Mouse (Mus musculus) kidney, adult 2 months (tissue): ENCODE results near the gene Parp12. TPM values are rescaled to one million over a fixed set of nuclear protein-coding genes. Genes with fewer than 3 reads are reported as not detected.

Source experiments
- DNase-seq: peaks from one replicate; pipeline ENCODE4 v3.0.0; 2021
- H3K27ac ChIP-seq: fragments of 200-500 bp; 2 replicates; pipeline ENCODE4 v1.5.1; 2012; ENCODE audit warnings: low read depth, low read length, control low read depth, inconsistent platforms; ENCODE audit not compliant: insufficient read depth
- H3K27me3 ChIP-seq: fragments of 200-500 bp; replicated peaks from 2 replicates; pipeline ENCODE4 v1.6.1; 2012; ENCODE audit warnings: mild to moderate bottlenecking, moderate library complexity, low read length, inconsistent platforms; ENCODE audit not compliant: control insufficient read depth, insufficient read depth
- H3K36me3 ChIP-seq: fragments of 200-500 bp; 2 replicates; pipeline ENCODE4 v1.6.1; 2012; ENCODE audit warnings: mild to moderate bottlenecking, moderate library complexity, low read length, inconsistent platforms; ENCODE audit not compliant: control insufficient read depth, insufficient read depth
- H3K4me1 ChIP-seq: fragments of 200-500 bp; 2 replicates; pipeline ENCODE4 v1.6.1; 2011; ENCODE audit warnings: low read length; ENCODE audit not compliant: control insufficient read depth, insufficient read depth
- H3K4me3 ChIP-seq: fragments of 200-500 bp; 2 replicates; pipeline ENCODE4 v1.5.1; 2011; ENCODE audit warnings: mild to moderate bottlenecking, low read depth, low read length, control low read depth; ENCODE audit not compliant: insufficient read depth
- CTCF ChIP-seq: fragments of 200-500 bp; conservative IDR thresholded peaks from 2 replicates; pipeline ENCODE4 v1.5.1; 2011; ENCODE audit warnings: low read depth, mild to moderate bottlenecking, control low read depth, low read length, moderate library complexity, mixed read lengths; ENCODE audit not compliant: insufficient read depth, insufficient read length
- POLR2A ChIP-seq: fragments of 200-500 bp; IDR thresholded peaks from one replicate; pipeline ENCODE4 v1.6.1; 2011; ENCODE audit warnings: low read depth, low read length, control low read depth
- WGBS: fragments of 180-500 bp; shearing (Covaris S2); methylation state at CpG from one replicate; pipeline ENCODE4 v1.1.7; 2018; 5-methylcytosine and 5-hydroxymethylcytosine counted together
- polyA plus RNA-seq: library from polyadenylated mRNA; depleted of rRNA; stranded (reverse); fragments of >200 nt; gene quantifications from 2 replicates; pipeline ENCODE4 v1.2.3, GENCODE M21; 2012

Gene Parp12
- polyA plus RNA-seq, 1 experiment = 20.1 TPM

DNA sequence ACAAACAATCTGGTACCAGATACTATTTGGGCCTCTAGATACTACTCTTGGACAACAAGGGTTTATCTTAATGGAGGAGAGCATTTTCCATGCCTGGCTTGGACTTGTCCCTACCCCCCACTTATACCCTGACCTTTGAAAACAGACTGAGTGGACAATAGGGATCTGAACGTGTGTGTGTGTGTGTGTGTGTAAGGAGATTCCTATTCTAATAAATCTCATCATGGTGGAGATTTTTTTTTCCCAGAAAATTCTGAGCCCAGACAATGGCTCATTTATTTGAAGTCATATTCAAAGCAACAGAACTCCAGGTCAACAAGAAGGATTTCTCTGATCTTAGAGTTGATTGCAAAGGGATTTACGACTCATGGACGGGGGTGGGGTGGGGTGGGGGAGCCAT is 59.2 kb downstream of the Parp12 start:
- TF ChIP-seq POLR2A = no peak
- no peak for TF ChIP-seq CTCF
- H3K36me3 ChIP-seq = no peaks in the 10 kb centered on the region
- H3K27ac ChIP-seq = peak overlapping the region; percentile 17; the same call in 1 of the 2 replicates
- peak; percentile 75 for DNase-seq
- no peak overlapping the region for H3K4me3 ChIP-seq
- no peaks in the 10 kb centered on the region for H3K27me3 ChIP-seq
- no peaks in the 10 kb centered on the region for H3K4me1 ChIP-seq
- WGBS = 42% methylated on average over 3 of the region's 3 CpGs

DNA sequence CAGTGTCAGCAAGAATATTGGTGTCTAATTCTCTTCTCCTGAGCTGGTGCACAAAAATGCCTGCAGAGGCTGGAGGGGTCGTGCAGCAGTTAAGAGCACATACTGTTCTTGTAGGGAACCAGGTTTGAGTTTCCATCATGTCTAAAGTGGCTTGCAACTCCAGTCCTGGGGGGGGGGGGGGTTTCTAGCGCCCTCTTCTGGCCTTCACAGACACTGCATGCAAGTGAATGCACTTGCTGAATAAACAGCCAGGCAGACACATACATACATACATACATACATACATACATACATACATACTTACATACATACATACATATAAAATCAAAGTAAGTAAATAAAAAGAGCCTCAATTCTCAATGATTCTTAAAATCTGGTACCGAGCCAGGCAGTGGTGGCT is 59.8 kb downstream of the Parp12 start:
- Histone ChIP-seq H3K27me3 (no peaks in the 10 kb centered on the region), H3K36me3 (no peaks in the 10 kb centered on the region), H3K27ac (no peak overlapping the region; the same call in 1 of the 2 replicates), H3K4me1 (no peaks in the 10 kb centered on the region), H3K4me3 (no peak overlapping the region)
- 62% methylated on average over 3 of the region's 3 CpGs for WGBS
- TF ChIP-seq POLR2A = no peak
- TF ChIP-seq CTCF = peak; percentile 29; the same call in 1 of the 2 replicates
- DNase-seq = no peak

DNA sequence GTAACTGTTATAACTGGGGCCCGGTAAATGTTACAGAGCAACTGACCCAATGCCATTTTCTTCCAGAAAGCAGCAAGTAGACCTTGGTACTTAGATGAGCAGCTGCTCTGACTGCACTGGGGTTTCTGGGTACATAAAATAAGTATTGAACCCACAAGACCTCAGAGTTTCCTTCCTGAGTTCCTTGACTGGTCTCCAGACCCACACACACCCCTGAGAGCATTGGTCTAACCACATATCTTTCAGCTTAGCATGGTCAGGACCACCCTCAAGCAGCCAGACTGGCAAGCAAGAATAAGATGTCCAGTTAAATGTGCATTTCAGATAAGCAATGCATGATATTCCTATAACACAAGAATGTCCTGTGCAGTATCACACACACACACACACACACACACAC is 61.0 kb downstream of the Parp12 start:
- 95% methylated on average over 1 of the region's 1 CpGs for WGBS

DNA sequence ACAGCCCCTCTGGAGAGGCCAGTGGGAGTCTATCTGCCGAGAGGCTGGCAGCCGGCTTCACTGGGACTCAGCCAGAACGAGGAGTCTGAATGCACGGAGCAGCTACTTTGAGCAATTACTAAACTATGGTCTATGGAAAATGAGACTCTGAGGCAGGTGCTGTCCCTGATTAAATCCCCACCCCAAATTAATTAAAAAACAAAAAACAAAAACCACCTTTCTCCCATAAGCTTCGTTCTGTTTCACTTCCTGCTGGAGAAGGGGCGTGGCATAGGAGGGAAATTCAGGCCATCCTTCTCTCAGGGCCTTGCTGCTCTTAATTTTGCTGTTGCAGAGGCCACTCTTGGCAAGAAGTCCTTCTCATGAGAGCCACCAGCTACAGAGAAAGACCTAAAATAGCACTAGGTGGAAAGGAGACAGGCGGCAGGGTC is 62.3 kb downstream of the Parp12 start:
- 63% methylated on average over 7 of the region's 7 CpGs for WGBS
- H3K4me1 ChIP-seq = 0 out of 2 replicates have a peak, but pooled peaks cover 9% of the 10 kb centered on the region
- no peaks in the 10 kb centered on the region for H3K27me3 ChIP-seq
- TF ChIP-seq POLR2A (no peak), CTCF (no peak)
- DNase-seq = no peak
- no peak overlapping the region for H3K27ac ChIP-seq
- no peaks in the 10 kb centered on the region for H3K36me3 ChIP-seq
- H3K4me3 ChIP-seq = no peak overlapping the region

More for the DNA sequence above, 61.0 kb downstream of the Parp12 start:
- H3K27me3 ChIP-seq = no peaks in the 10 kb centered on the region
- no peak overlapping the region for H3K27ac ChIP-seq
- 0 out of 2 replicates have a peak, but pooled peaks cover 6% of the 10 kb centered on the region for H3K4me1 ChIP-seq
- no peak for DNase-seq
- TF ChIP-seq CTCF (no peak), POLR2A (no peak)
- no peak overlapping the region for H3K4me3 ChIP-seq
- H3K36me3 ChIP-seq = no peaks in the 10 kb centered on the region

DNA sequence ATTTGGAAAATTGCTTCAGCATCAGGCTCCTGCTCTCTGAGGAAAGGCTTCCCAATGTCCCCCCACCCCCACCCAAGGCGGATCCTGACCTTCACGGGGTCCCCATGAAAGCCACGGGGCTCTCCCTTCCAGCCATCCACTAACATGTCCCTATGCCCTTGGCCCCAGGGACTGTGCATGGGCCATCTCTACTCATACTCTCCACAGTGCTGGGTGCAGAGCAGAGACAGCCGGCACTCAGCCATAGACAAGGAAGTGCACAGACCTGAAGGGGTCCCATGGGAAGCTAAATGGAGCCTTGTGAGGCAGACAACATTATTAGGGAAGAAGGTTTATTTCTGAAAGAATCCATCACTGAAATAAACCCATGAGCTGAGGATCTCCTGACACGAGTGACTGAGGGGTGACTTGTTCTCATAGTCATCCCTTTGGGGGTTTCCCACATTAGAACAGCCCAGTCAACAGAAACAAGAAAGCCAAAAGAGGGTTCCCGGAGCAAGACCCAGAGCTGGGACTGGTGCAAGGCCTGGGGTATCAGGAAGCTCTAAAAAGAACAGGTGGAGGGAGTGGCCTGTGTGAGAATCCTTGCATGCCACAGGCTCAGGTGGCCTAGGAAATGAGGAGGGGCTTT is 63.2 kb downstream of the Parp12 start:
- Histone ChIP-seq H3K36me3 (no peaks in the 10 kb centered on the region), H3K27me3 (no peaks in the 10 kb centered on the region), H3K4me3 (no peak overlapping the region), H3K4me1 (0 out of 2 replicates have a peak, but pooled peaks cover 9% of the 10 kb centered on the region), H3K27ac (no peak overlapping the region)
- DNase-seq = no peak
- WGBS = 73% methylated on average over 6 of the region's 6 CpGs
- TF ChIP-seq POLR2A = no peak
- TF ChIP-seq CTCF = no peak

DNA sequence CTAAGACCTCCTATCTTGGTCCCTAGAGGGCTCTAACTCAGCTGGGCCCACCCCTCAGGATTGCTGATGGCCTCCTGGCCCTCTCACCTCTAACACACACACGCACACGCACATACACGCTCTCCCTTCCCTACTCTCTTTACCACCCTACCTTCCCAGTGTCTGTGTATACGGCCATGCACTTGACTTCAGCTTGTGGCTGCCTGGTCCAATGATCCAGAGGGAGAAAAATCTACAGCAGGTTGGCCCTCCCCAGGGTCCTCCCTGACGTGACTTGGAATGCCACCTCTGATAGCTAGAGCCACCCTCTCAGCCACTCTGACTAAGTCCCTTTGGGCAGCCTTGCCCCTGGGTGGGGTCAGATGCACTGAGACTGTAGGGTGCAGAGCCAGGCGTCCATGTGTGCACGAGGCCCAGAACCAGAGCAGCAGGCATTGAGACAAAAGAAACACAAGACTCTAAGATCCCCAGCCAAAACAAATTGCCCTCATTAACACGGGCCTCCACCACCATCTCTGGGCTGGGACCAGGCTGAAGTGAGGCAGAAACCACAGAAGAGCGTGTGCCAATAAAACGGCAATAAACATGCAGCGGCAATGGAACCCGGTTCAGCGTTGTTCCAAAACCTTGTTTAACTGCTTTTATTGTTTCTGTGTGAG is 63.8 kb downstream of the Parp12 start:
- Histone ChIP-seq H3K4me1 (0 out of 2 replicates have a peak, but pooled peaks cover 9% of the 10 kb centered on the region), H3K4me3 (no peak overlapping the region), H3K27me3 (no peaks in the 10 kb centered on the region), H3K27ac (no peak overlapping the region), H3K36me3 (no peaks in the 10 kb centered on the region)
- DNase-seq = peak; percentile 33
- TF ChIP-seq CTCF (no peak), POLR2A (no peak)
- WGBS = 69% methylated on average over 13 of the region's 13 CpGs

DNA sequence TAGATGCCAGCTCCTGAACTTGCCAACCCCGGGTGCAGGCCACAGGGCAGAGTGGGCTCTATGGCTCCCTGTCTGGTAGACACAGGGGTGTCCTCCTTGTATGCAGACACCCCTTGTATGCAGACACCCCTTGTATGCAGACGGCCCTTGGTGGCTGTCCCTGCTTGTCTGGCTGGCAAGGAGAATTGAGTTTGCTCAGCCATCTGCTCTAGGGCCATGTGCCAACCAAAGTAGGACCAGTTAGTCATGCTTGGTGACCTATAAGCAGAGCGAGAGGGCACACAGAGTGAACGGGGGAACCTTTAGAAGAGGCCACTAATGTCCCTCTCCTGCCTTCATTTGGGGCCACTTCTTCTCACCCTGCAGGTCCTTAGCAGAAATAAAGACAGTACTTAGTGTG is 65.5 kb downstream of the Parp12 start:
- TF ChIP-seq CTCF (no peak), POLR2A (no peak)
- 60% methylated on average over 4 of the region's 4 CpGs for WGBS
- no peaks in the 10 kb centered on the region for H3K27me3 ChIP-seq
- H3K27ac ChIP-seq = no peak overlapping the region
- no peaks in the 10 kb centered on the region for H3K36me3 ChIP-seq
- 0 out of 2 replicates have a peak, but pooled peaks cover 9% of the 10 kb centered on the region for H3K4me1 ChIP-seq
- DNase-seq = peak; percentile 49
- H3K4me3 ChIP-seq = no peak overlapping the region
